Mouse (Mus musculus) megakaryocyte, embryonic 14.5 days (primary cell): ENCODE results near the gene Lax1.

ENCODE experiments used
- FLI1 ChIP-seq: IDR thresholded peaks from 2 replicates; pipeline ENCODE4 v1.6.1; 2012; ENCODE audit warnings: low read length, inconsistent platforms, mixed read lengths
- GATA1 ChIP-seq: IDR thresholded peaks from 3 replicates; pipeline ENCODE4 v1.6.1; 2012; ENCODE audit warnings: mixed read lengths, low read length, inconsistent platforms, borderline replicate concordance

DNA sequence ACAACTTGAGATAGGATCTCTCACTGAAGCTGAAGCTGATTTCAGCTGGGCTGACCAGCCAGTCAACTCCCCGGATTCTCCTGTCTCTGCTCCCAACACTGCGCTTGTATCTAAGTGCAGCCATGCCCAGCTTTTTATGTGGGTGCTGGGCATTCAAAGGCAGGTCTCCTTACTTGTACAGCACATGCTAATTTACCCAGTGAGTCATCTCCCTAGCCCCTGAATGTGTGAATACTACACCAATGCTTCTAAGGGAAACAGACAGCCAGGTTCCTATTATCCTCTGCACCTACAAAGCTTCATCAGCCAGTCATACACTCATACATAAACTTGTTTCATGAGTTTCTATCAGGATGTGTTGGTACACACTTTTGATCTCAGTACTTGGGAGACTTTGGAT lies 48.7 kb downstream of the Lax1 start:
- TF ChIP-seq GATA1 (no peak), FLI1 (no peak)
